Mouse (Mus musculus): ENCODE measurements around the gene Ttn. TPM values are rescaled to one million over a fixed set of nuclear protein-coding genes. Genes with fewer than 3 reads are reported as not detected.

Ttn gene
- total and polyA plus RNA-seq, 3 experiments: under 0.01 to 0.03 TPM; not detected in 1

- Histone ChIP-seq H3K9ac (ENCODE audit: control insufficient read depth, low read depth, low read length, poor library complexity, severe bottlenecking) (no peak overlapping the region), H3K36me3 (ENCODE audit: control insufficient read depth in 1 of 2, insufficient read depth in 2 of 2, low read length in 2 of 2) (peaks cover 0 to 3% of the 10 kb centered on the region in 2 experiments; a peak in 1 of 4 replicates), H3K4me1 (ENCODE audit: control insufficient read depth in 1 of 2, insufficient read depth in 2 of 2, low read length in 2 of 2) (no peaks in the 10 kb centered on the region), H3K27me3 (ENCODE audit: control insufficient read depth in 1 of 2, insufficient read depth in 2 of 2, low read length in 2 of 2) (no peaks in the 10 kb centered on the region), H3K79me2 (ENCODE audit: control insufficient read depth, insufficient read depth, low read length, poor library complexity) (no peaks in the 10 kb centered on the region), H3K9me3 (replicated peaks; ENCODE audit: insufficient read depth, low read length) (no peaks in the 10 kb centered on the region), H3K4me3 (ENCODE audit: control insufficient read depth in 1 of 2, insufficient read depth in 1 of 2, low read depth in 2 of 2, low read length in 2 of 2) (no peak overlapping the region), H3K27ac (ENCODE audit: control insufficient read depth, low read depth, low read length) (no peak overlapping the region)
- TF ChIP-seq TBP (IDR thresholded peaks at IDR 0.05; ENCODE audit: low read depth, low read length): no peak
- TF ChIP-seq RAD21 (IDR thresholded peaks at IDR 0.05; ENCODE audit: low read depth, low read length): no peak
- no peak for TF ChIP-seq JUND (IDR thresholded peaks at IDR 0.05; ENCODE audit: low read depth, low read length)
- TF ChIP-seq GATA1 (IDR thresholded peaks at IDR 0.05; ENCODE audit: low read depth, low read length): no peak
- no peak for TF ChIP-seq MAZ (IDR thresholded peaks at IDR 0.05; ENCODE audit: low read depth, low read length)
- no peak for TF ChIP-seq SMC3 (IDR thresholded peaks at IDR 0.05; ENCODE audit: low read depth, low read length)
- TF ChIP-seq ZMIZ1 (IDR thresholded peaks at IDR 0.05; ENCODE audit: low read depth, low read length): no peak
- no peak for TF ChIP-seq MYC (IDR thresholded peaks at IDR 0.05; ENCODE audit: low read depth, low read length)
- TF ChIP-seq KAT2A (conservative IDR thresholded peaks at IDR 0.05; ENCODE audit: low read depth, low read length): no peak
- no peak for TF ChIP-seq MAFK (IDR thresholded peaks at IDR 0.05; ENCODE audit: borderline replicate concordance, low read depth, low read length)
- TF ChIP-seq TAL1 (IDR thresholded peaks at IDR 0.05; ENCODE audit: low read length): no peak
- TF ChIP-seq POLR2A (IDR thresholded peaks at IDR 0.05; ENCODE audit: control insufficient read depth in 1 of 2, insufficient read depth in 1 of 2, low read depth in 1 of 2, low read length in 2 of 2, poor library complexity in 1 of 2): no peak
- no peak for TF ChIP-seq MEF2A (IDR thresholded peaks at IDR 0.05; ENCODE audit: extremely low read depth, insufficient replicate concordance, low read depth, low read length, poor library complexity, severe bottlenecking)
- TF ChIP-seq MYB (IDR thresholded peaks at IDR 0.05; ENCODE audit: low read depth, low read length): no peak
- TF ChIP-seq GABPA (IDR thresholded peaks at IDR 0.05; ENCODE audit: low read depth, low read length): no peak
- TF ChIP-seq ETS1 (IDR thresholded peaks at IDR 0.05; ENCODE audit: low read depth, low read length): no peak
- no peak for DNase-seq (ENCODE audit: low read depth, low spot score)
Observed at GRCm38 (mm10) chr2:76702188-76702587, 280.2 kb downstream of the Ttn start.

- Histone ChIP-seq H3K27me3 (ENCODE audit: control insufficient read depth in 1 of 2, insufficient read depth in 2 of 2, low read length in 2 of 2) (no peaks in the 10 kb centered on the region), H3K9me3 (replicated peaks; ENCODE audit: insufficient read depth, low read length) (no peaks in the 10 kb centered on the region), H3K79me2 (ENCODE audit: control insufficient read depth, insufficient read depth, low read length, poor library complexity) (no peaks in the 10 kb centered on the region), H3K27ac (ENCODE audit: control insufficient read depth, low read depth, low read length) (no peak overlapping the region), H3K36me3 (ENCODE audit: control insufficient read depth in 1 of 2, insufficient read depth in 2 of 2, low read length in 2 of 2) (peaks cover 12 to 24% of the 10 kb centered on the region in 2 experiments), H3K9ac (ENCODE audit: control insufficient read depth, low read depth, low read length, poor library complexity, severe bottlenecking) (no peak overlapping the region), H3K4me1 (ENCODE audit: control insufficient read depth in 1 of 2, insufficient read depth in 2 of 2, low read length in 2 of 2) (peaks cover 3 to 8% of the 10 kb centered on the region in 2 experiments), H3K4me3 (ENCODE audit: control insufficient read depth in 1 of 2, insufficient read depth in 1 of 2, low read depth in 2 of 2, low read length in 2 of 2) (no peak overlapping the region)
- TF ChIP-seq ELF1 (IDR thresholded peaks at IDR 0.05; ENCODE audit: low read depth, low read length): no peak
- TF ChIP-seq MYB (IDR thresholded peaks at IDR 0.05; ENCODE audit: low read depth, low read length): no peak
- TF ChIP-seq TBP (IDR thresholded peaks at IDR 0.05; ENCODE audit: low read depth, low read length): no peak
- no peak for TF ChIP-seq USF1 (IDR thresholded peaks at IDR 0.05; ENCODE audit: low read depth, low read length)
- no peak for TF ChIP-seq MEF2A (IDR thresholded peaks at IDR 0.05; ENCODE audit: extremely low read depth, insufficient replicate concordance, low read depth, low read length, poor library complexity, severe bottlenecking)
- no peak for TF ChIP-seq NELFE (IDR thresholded peaks at IDR 0.05; ENCODE audit: low read depth, low read length)
- no peak for TF ChIP-seq NRF1 (IDR thresholded peaks at IDR 0.05; ENCODE audit: insufficient read depth, low read depth, low read length, poor library complexity, severe bottlenecking)
- no peak for TF ChIP-seq SIN3A (IDR thresholded peaks at IDR 0.05; ENCODE audit: low read length)
- no peak for TF ChIP-seq E2F4 (IDR thresholded peaks at IDR 0.05; ENCODE audit: borderline replicate concordance, low read depth, low read length)
- TF ChIP-seq GATA1 (IDR thresholded peaks at IDR 0.05; ENCODE audit: low read depth, low read length): no peak
- no peak for TF ChIP-seq POLR2AphosphoS5 (IDR thresholded peaks at IDR 0.05; ENCODE audit: borderline replicate concordance, low read depth, low read length)
- no peak for TF ChIP-seq RAD21 (IDR thresholded peaks at IDR 0.05; ENCODE audit: low read depth, low read length)
- no peak for TF ChIP-seq ZMIZ1 (IDR thresholded peaks at IDR 0.05; ENCODE audit: low read depth, low read length)
- TF ChIP-seq JUND (IDR thresholded peaks at IDR 0.05; ENCODE audit: low read depth, low read length): no peak
- TF ChIP-seq ZNF384 (IDR thresholded peaks at IDR 0.05; ENCODE audit: low read depth, low read length): no peak
- TF ChIP-seq POLR2AphosphoS2 (IDR thresholded peaks at IDR 0.05; ENCODE audit: low read length): no peak
- TF ChIP-seq CTCF (IDR thresholded peaks at IDR 0.05 in 2 of 3, conservative IDR thresholded peaks at IDR 0.05 in 1 of 3; ENCODE audit: control insufficient read depth in 1 of 3, insufficient read depth in 1 of 3, low read depth in 2 of 3, low read length in 3 of 3, poor library complexity in 1 of 3, severe bottlenecking in 1 of 3): no peak
- no peak for TF ChIP-seq POLR2A (IDR thresholded peaks at IDR 0.05; ENCODE audit: control insufficient read depth in 1 of 2, insufficient read depth in 1 of 2, low read depth in 1 of 2, low read length in 2 of 2, poor library complexity in 1 of 2)
- TF ChIP-seq TCF12 (IDR thresholded peaks at IDR 0.05; ENCODE audit: low read depth, low read length): no peak
- TF ChIP-seq MAX (IDR thresholded peaks at IDR 0.05; ENCODE audit: low read length): no peak
- DNase-seq (ENCODE audit: low read depth, low spot score): no peak
Observed at GRCm38 (mm10) chr2:76695290-76695689, 287.1 kb downstream of the Ttn start.

Data from MEL (cell line).